Mouse (Mus musculus): Measurements from ENCODE around the gene Pogz. TPM values are rescaled to one million over a fixed set of nuclear protein-coding genes. Genes with fewer than 3 reads are reported as not detected.
"Not testable (repeated sequence)": the region's sequence is repeated elsewhere in the genome, so short reads cannot be mapped to it uniquely, and the experiment has no call there.

Gene Pogz
- polyA plus RNA-seq, 2 experiments = 2.6 to 6.0 TPM

GRCm38 (mm10) chr3:94902747-94903146, 65.4 kb downstream of the Pogz start:
- H3K27ac ChIP-seq = no peak overlapping the region
- no peak overlapping the region for H3K9ac ChIP-seq (replicated peaks)
- H3K4me1 ChIP-seq (replicated peaks; ENCODE audit: control insufficient read depth in 2 of 2, insufficient read depth in 2 of 2, low read length in 1 of 2) = peaks cover 5 to 12% of the 10 kb centered on the region in 2 experiments; a peak in 3 of 4 replicates
- H3K4me2 ChIP-seq (ENCODE audit: low read depth) = no peak overlapping the region
- no peaks in the 10 kb centered on the region for H3K27me3 ChIP-seq (ENCODE audit: control insufficient read depth, insufficient read depth, low read length)
- peak in 2 of 3 experiments; percentile 28 to 44 for DNase-seq (ENCODE audit: low read depth in 3 of 3, low spot score in 3 of 3)
- H3K4me3 ChIP-seq (ENCODE audit: insufficient read depth in 1 of 2, low read depth in 2 of 2, low read length in 2 of 2) = no peak overlapping the region
- 23% methylated on average over 7 of the region's 7 CpGs for WGBS (ENCODE audit: insufficient replicate concordance)
- no peak for ATAC-seq (ENCODE audit: insufficient read depth)
- TF ChIP-seq EP300 (IDR thresholded peaks at IDR 0.05; ENCODE audit: low read depth) (no peak), CTCF (IDR thresholded peaks at IDR 0.05; ENCODE audit: low read depth) (peak; percentile 74)
- H3K9me3 ChIP-seq (ENCODE audit: control insufficient read depth, low read length) = no peaks in the 10 kb centered on the region
- H3K36me3 ChIP-seq (replicated peaks; ENCODE audit: control insufficient read depth, insufficient read depth, low read depth) = no peaks in the 10 kb centered on the region

- not testable (repeated sequence) for H3K27me3 ChIP-seq (ENCODE audit: control insufficient read depth, insufficient read depth, low read length); H3K27ac ChIP-seq
- 48% methylated on average over 3 of the region's 3 CpGs for WGBS (ENCODE audit: insufficient replicate concordance)
Observed at GRCm38 (mm10) chr3:94904759-94905158, 67.4 kb downstream of the Pogz start.

DNA sequence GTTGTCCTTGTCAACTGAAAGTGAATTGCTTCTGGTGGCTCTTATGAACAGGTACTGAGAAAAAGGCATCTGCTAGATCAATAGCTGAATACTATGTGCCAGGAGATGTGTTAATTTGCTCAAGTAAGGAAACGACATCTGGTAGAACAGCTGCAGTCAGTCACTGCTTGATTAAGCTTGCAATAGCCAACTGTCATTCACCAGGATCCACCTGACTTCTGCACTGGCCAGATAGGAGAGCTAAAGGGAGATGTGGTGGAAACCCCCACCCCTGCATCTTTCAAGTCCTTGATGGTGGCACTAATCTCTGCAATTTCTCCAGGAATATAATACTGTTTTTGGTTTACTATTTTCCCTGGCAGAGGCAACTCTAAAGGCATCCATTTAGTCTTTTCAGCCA, 69.1 kb downstream of the Pogz start:
- 9% methylated on average over 1 of the region's 1 CpGs for WGBS (ENCODE audit: insufficient replicate concordance)
- H3K9me3 ChIP-seq (ENCODE audit: control insufficient read depth, low read length) = no peaks in the 10 kb centered on the region
- H3K4me2 ChIP-seq (ENCODE audit: low read depth) = no peak overlapping the region
- H3K27ac ChIP-seq = peak overlapping the region; percentile 37
- no peak overlapping the region for H3K9ac ChIP-seq (replicated peaks)
- H3K36me3 ChIP-seq (replicated peaks; ENCODE audit: control insufficient read depth, insufficient read depth, low read depth) = no peaks in the 10 kb centered on the region
- no peak for TF ChIP-seq CTCF (IDR thresholded peaks at IDR 0.05; ENCODE audit: low read depth)
- peak; percentile 96 for TF ChIP-seq EP300 (IDR thresholded peaks at IDR 0.05; ENCODE audit: low read depth)
- no peak overlapping the region for H3K4me3 ChIP-seq (ENCODE audit: insufficient read depth in 1 of 2, low read depth in 2 of 2, low read length in 2 of 2)
- ATAC-seq (ENCODE audit: insufficient read depth) = peak; percentile 77
- H3K4me1 ChIP-seq (replicated peaks; ENCODE audit: control insufficient read depth in 2 of 2, insufficient read depth in 2 of 2, low read length in 1 of 2) = peaks cover 5 to 12% of the 10 kb centered on the region in 2 experiments; a peak in 3 of 4 replicates
- no peaks in the 10 kb centered on the region for H3K27me3 ChIP-seq (ENCODE audit: control insufficient read depth, insufficient read depth, low read length)
- DNase-seq (ENCODE audit: low read depth in 3 of 3, low spot score in 3 of 3) = peak; percentile 48 to 62 (median 55)

More at GRCm38 (mm10) chr3:94904759-94905158, 67.4 kb downstream of the Pogz start:
- H3K4me3 ChIP-seq (ENCODE audit: insufficient read depth in 1 of 2, low read depth in 2 of 2, low read length in 2 of 2); H3K36me3 ChIP-seq (replicated peaks; ENCODE audit: control insufficient read depth, insufficient read depth, low read depth); H3K4me2 ChIP-seq (ENCODE audit: low read depth); ATAC-seq (ENCODE audit: insufficient read depth); DNase-seq (ENCODE audit: low read depth in 3 of 3, low spot score in 3 of 3); H3K9me3 ChIP-seq (ENCODE audit: control insufficient read depth, low read length); H3K9ac ChIP-seq (replicated peaks): not testable (repeated sequence)
- TF ChIP-seq CTCF (IDR thresholded peaks at IDR 0.05; ENCODE audit: low read depth) = peak; percentile 47
- peaks cover 5 to 12% of the 10 kb centered on the region in 2 experiments; a peak in 3 of 4 replicates for H3K4me1 ChIP-seq (replicated peaks; ENCODE audit: control insufficient read depth in 2 of 2, insufficient read depth in 2 of 2, low read length in 1 of 2)

- Histone ChIP-seq H3K4me2 (ENCODE audit: low read depth) (no peak overlapping the region), H3K27ac (no peak overlapping the region), H3K36me3 (replicated peaks; ENCODE audit: control insufficient read depth, insufficient read depth, low read depth) (no peaks in the 10 kb centered on the region), H3K27me3 (ENCODE audit: control insufficient read depth, insufficient read depth, low read length) (no peaks in the 10 kb centered on the region), H3K4me1 (replicated peaks; ENCODE audit: control insufficient read depth in 2 of 2, insufficient read depth in 2 of 2, low read length in 1 of 2) (peaks cover 5 to 9% of the 10 kb centered on the region in 2 experiments; a peak in 3 of 4 replicates), H3K9me3 (ENCODE audit: control insufficient read depth, low read length) (no peaks in the 10 kb centered on the region), H3K4me3 (ENCODE audit: insufficient read depth in 1 of 2, low read depth in 2 of 2, low read length in 2 of 2) (no peak overlapping the region), H3K9ac (replicated peaks) (no peak overlapping the region)
- WGBS (ENCODE audit: insufficient replicate concordance) = 74% methylated on average over 2 of the region's 2 CpGs
- DNase-seq (ENCODE audit: low read depth in 3 of 3, low spot score in 3 of 3) = no peak
- no peak for ATAC-seq (ENCODE audit: insufficient read depth)
- TF ChIP-seq CTCF (IDR thresholded peaks at IDR 0.05; ENCODE audit: low read depth) = no peak
- TF ChIP-seq EP300 (IDR thresholded peaks at IDR 0.05; ENCODE audit: low read depth) = no peak
Observed at GRCm38 (mm10) chr3:94911050-94911693, 73.8 kb downstream of the Pogz start.

- Histone ChIP-seq H3K4me1 (replicated peaks; ENCODE audit: control insufficient read depth in 2 of 2, insufficient read depth in 2 of 2, low read length in 1 of 2) (peaks cover 13 to 14% of the 10 kb centered on the region in 2 experiments), H3K4me2 (ENCODE audit: low read depth) (no peak overlapping the region), H3K4me3 (ENCODE audit: insufficient read depth in 1 of 2, low read depth in 2 of 2, low read length in 2 of 2) (no peak overlapping the region), H3K27me3 (ENCODE audit: control insufficient read depth, insufficient read depth, low read length) (no peaks in the 10 kb centered on the region), H3K9me3 (ENCODE audit: control insufficient read depth, low read length) (no peaks in the 10 kb centered on the region), H3K27ac (no peak overlapping the region), H3K9ac (replicated peaks) (no peak overlapping the region), H3K36me3 (replicated peaks; ENCODE audit: control insufficient read depth, insufficient read depth, low read depth) (no peaks in the 10 kb centered on the region)
- no peak for ATAC-seq (ENCODE audit: insufficient read depth)
- 58% methylated on average over 5 of the region's 5 CpGs for WGBS (ENCODE audit: insufficient replicate concordance)
- no peak for TF ChIP-seq EP300 (IDR thresholded peaks at IDR 0.05; ENCODE audit: low read depth)
- TF ChIP-seq CTCF (IDR thresholded peaks at IDR 0.05; ENCODE audit: low read depth) = no peak
- DNase-seq (ENCODE audit: low read depth in 3 of 3, low spot score in 3 of 3) = no peak
Observed at GRCm38 (mm10) chr3:94913801-94914200, 76.4 kb downstream of the Pogz start.

Measured in liver, embryonic 14.5 days (tissue).